Mouse (Mus musculus): ENCODE results near the gene Zfp607b. TPM values are rescaled to one million over a fixed set of nuclear protein-coding genes. Genes with fewer than 3 reads are reported as not detected.

The Zfp607b gene
- polyA plus RNA-seq, 1 experiment from 2014 or later, result 7.3 TPM

DNA sequence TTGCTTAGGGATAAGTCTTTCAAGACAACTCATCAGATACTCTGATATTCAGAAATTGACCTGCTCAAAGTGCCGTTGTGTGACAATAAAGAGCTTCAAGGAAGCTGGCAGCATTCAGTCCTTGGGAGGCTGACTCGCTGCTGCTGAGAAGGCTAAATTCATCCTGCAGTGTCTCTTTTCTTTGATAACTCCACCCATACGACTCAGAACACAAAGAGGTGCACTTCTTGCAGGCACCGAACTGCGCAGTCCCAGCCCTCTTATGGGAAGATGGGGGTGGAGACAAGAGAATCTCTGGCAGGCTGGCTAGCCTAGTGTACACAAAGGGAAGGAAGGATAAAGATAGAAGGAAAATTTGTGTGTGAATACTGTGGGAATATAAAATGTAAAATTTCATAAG, 46.3 kb downstream of the Zfp607b start:
- Histone ChIP-seq H3K4me2 (replicated peaks; ENCODE audit: low read depth, low read length) (no peak overlapping the region), H3K4me1 (replicated peaks; ENCODE audit: control insufficient read depth, insufficient read depth, low read length) (peaks cover 5% of the 10 kb centered on the region), H3K27ac (ENCODE audit: low read depth, low read length) (peak overlapping the region; percentile 54; the same call in 1 of the 2 replicates), H3K27me3 (ENCODE audit: control insufficient read depth, insufficient read depth, low read length) (no peaks in the 10 kb centered on the region), H3K4me3 (ENCODE audit: low read depth, low read length) (no peak overlapping the region), H3K9ac (ENCODE audit: low read depth, low read length) (peak overlapping the region; percentile 24; the same call in 1 of the 2 replicates), H3K36me3 (ENCODE audit: control insufficient read depth, insufficient read depth, low read length) (peaks cover 13% of the 10 kb centered on the region), H3K9me3 (ENCODE audit: control insufficient read depth, low read length) (no peaks in the 10 kb centered on the region)
- 23% methylated on average over 5 of the region's 5 CpGs for WGBS
- no peak for ATAC-seq (ENCODE audit: low FRiP score)
- DNase-seq (ENCODE audit: low spot score), result peak; percentile 30

Other genes with a start within 250 kb of the Zfp607b start
- gene Sptbn4, start 241.7 kb upstream of the Zfp607b start, polyA plus RNA-seq (2014; fragmentation: Nextera tagmentation; extraction: Ambion mirVana), result 0.20 and 0.57 TPM in 2 replicates
- gene Blvrb, start 241.4 kb upstream of the Zfp607b start, polyA plus RNA-seq (2014; fragmentation: Nextera tagmentation; extraction: Ambion mirVana), result 34.8 and 35.4 TPM in 2 replicates
- gene Sertad3, start 215.6 kb upstream of the Zfp607b start, polyA plus RNA-seq (2014; fragmentation: Nextera tagmentation; extraction: Ambion mirVana), result 20.7 and 22.2 TPM in 2 replicates
- 18.4 and 21.0 TPM in 2 replicates for gene Sertad1, start 202.4 kb upstream of the Zfp607b start, polyA plus RNA-seq (2014; fragmentation: Nextera tagmentation; extraction: Ambion mirVana)
- 0.53 and 1.0 TPM in 2 replicates for gene Prx, start 190.0 kb upstream of the Zfp607b start, polyA plus RNA-seq (2014; fragmentation: Nextera tagmentation; extraction: Ambion mirVana)
- gene Hipk4, start 166.1 kb upstream of the Zfp607b start, polyA plus RNA-seq (2014; fragmentation: Nextera tagmentation; extraction: Ambion mirVana), result 0.21 and 0.96 TPM in 2 replicates
- gene Pld3, start 136.1 kb upstream of the Zfp607b start, polyA plus RNA-seq (2014; fragmentation: Nextera tagmentation; extraction: Ambion mirVana), result 72.1 and 72.9 TPM in 2 replicates
- 22.4 and 24.5 TPM in 2 replicates for gene 2310022A10Rik, start 136.1 kb upstream of the Zfp607b start, polyA plus RNA-seq (2014; fragmentation: Nextera tagmentation; extraction: Ambion mirVana)
- 67.5 and 71.7 TPM in 2 replicates for gene Akt2, start 97.8 kb upstream of the Zfp607b start, polyA plus RNA-seq (2014; fragmentation: Nextera tagmentation; extraction: Ambion mirVana)
- 11.2 and 13.4 TPM in 2 replicates for gene Ttc9b, start 35.4 kb upstream of the Zfp607b start, polyA plus RNA-seq (2014; fragmentation: Nextera tagmentation; extraction: Ambion mirVana)
- 6.2 and 8.8 TPM in 2 replicates for gene Map3k10, start 14.7 kb upstream of the Zfp607b start, polyA plus RNA-seq (2014; fragmentation: Nextera tagmentation; extraction: Ambion mirVana)
- 90.6 and 93.9 TPM in 2 replicates for gene Zfp60, start 42.0 kb downstream of the Zfp607b start, polyA plus RNA-seq (2014; fragmentation: Nextera tagmentation; extraction: Ambion mirVana)
- 2.4 and 2.6 TPM in 2 replicates for gene Zfp626, start 117.9 kb downstream of the Zfp607b start, polyA plus RNA-seq (2014; fragmentation: Nextera tagmentation; extraction: Ambion mirVana)
- gene Zfp59, start 149.3 kb downstream of the Zfp607b start, polyA plus RNA-seq (2014; fragmentation: Nextera tagmentation; extraction: Ambion mirVana), result 12.5 and 12.9 TPM in 2 replicates
- gene Zfp607a, start 168.2 kb downstream of the Zfp607b start, polyA plus RNA-seq (2014; fragmentation: Nextera tagmentation; extraction: Ambion mirVana), result 2.2 and 2.6 TPM in 2 replicates
- 15.2 and 15.8 TPM in 2 replicates for gene Zfp974, start 240.1 kb downstream of the Zfp607b start, polyA plus RNA-seq (2014; fragmentation: Nextera tagmentation; extraction: Ambion mirVana)

Data from hindbrain, embryonic 11.5 days (tissue).